Mouse (Mus musculus): ENCODE results near the gene Cdipt. TPM values are rescaled to one million over a fixed set of nuclear protein-coding genes. Genes with fewer than 3 reads are reported as not detected.

The Cdipt gene
- polyA plus RNA-seq, 1 experiment from 2014 or later, result 136 TPM

DNA sequence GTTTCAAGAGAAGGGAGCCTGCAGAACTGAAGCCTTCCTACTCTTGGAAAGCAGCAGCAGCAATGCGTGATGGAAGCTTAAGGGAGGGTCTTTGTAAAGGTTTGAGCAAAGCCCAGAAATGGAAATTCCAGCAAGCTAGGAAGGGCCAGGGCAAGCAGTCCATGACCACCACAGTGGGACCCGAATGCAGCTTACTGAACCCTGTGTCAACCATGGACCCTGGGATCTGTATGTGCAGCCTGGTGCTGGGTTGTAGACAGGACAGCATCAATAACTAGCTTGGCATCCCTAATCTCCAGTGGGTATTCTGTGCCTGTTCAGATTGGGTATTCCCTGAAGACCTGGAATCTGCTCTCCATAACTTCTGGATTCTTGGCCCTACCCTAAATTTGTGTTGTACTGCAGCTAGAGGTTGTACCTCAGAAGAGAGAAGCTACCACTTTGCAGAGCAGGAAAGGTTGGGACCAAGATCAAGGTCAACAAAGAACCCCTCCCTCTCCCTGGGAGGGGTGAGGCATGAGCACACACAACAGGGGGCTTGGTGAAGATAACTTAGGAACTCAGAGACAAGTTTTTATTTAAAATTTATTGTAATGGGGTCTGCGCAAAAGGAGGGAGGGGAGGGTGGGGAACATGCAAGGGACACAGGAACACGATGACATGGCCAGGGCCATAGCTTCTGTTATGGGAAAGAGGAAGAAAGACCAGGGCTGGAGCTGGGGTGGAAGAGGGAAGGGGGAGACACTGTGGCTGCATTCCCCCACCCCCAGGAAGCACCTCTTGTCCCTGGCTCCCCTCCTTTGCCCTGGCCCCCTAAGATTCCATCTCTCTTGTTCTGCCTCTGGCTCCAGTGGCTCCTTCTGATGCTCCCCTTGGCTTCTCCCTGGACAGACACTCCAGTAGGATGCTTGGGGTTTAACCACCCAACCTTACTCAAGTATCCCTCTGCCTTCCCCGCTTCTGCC is 46.1 kb downstream of the Cdipt start:
- no peaks in the 10 kb centered on the region for H3K27me3 ChIP-seq (replicated peaks)
- H3K27ac ChIP-seq, result peak overlapping the region; percentile 83
- peak overlapping the region; percentile 60 for H3K9ac ChIP-seq
- H3K4me2 ChIP-seq, result peak overlapping the region; percentile 64
- H3K4me1 ChIP-seq, result peaks cover 79% of the 10 kb centered on the region
- WGBS, result 25% methylated on average over 4 of the region's 5 CpGs
- peaks cover 6% of the 10 kb centered on the region for H3K36me3 ChIP-seq (replicated peaks)
- ATAC-seq (replicated peaks), result no peak
- H3K9me3 ChIP-seq, result no peaks in the 10 kb centered on the region
- peak overlapping the region; percentile 49 for H3K4me3 ChIP-seq

DNA sequence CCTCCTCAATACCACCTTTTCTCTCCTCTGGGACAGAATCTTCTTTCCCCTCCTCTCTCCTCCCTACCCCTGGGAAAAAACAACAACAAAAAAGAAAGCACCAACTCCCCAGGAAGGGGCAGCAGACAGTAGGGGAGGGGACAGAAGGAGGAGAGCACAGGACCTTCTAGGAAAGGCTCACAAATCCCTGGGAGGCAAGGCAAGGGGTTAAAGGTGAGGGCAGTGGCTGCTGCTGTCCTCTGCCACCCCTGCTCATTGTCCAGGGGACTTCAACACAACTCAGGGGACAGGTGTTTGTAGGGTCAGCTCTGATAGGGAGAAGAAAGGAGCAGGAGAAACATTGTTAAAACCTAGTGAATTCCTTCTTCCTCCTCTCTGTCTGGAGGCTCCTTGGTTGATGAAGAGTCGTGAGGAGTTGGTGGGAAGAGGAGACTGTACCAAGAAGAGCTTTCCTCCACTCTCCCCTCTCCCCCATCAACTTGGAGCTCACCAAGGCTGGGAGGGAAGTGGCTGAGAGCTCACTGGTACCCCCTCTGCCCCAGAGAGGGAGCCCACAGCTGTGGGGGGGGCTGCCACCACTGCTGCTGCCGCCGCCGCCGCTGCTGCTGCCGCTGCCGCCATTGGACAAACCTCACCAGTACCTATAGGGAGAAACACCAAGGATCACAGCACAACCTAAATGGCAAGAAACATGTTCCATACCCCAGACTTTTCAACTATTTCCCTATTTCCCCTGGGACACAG is 47.0 kb downstream of the Cdipt start:
- H3K4me3 ChIP-seq, result no peak overlapping the region

DNA sequence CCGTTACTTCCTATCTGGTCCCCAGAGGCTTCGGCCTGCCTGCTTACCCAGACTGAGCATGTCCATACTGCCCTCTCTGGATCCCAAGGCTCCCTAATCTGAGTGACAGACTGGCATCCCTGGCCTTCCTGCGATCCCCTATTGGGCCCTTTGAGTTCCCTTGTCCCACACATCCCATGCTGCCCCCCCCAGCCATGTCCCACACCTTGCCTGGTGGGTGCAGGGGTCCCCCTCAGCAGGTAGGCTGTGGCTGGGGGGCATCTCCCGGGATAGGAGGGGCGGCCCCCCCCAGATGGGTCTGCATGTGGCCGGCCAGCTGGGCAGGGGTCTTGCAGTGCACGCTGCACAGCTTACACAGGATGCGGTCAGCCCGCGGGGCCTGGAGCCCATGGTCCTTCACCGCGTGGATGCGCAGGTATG is 47.6 kb downstream of the Cdipt start:
- H3K9ac ChIP-seq, result peak overlapping the region; percentile 95
- H3K36me3 ChIP-seq (replicated peaks), result peaks cover 6% of the 10 kb centered on the region
- H3K4me3 ChIP-seq, result peak overlapping the region; percentile 81
- 66% methylated on average over 13 of the region's 13 CpGs for WGBS
- no peaks in the 10 kb centered on the region for H3K9me3 ChIP-seq
- H3K27me3 ChIP-seq (replicated peaks), result no peaks in the 10 kb centered on the region
- no peak for ATAC-seq (replicated peaks)
- H3K4me1 ChIP-seq, result peaks cover 76% of the 10 kb centered on the region
- peak overlapping the region; percentile 87 for H3K4me2 ChIP-seq
- peak overlapping the region; percentile 99 for H3K27ac ChIP-seq

More for the DNA sequence above, 47.0 kb downstream of the Cdipt start:
- 85% methylated on average over 7 of the region's 7 CpGs for WGBS
- no peak for ATAC-seq (replicated peaks)
- peak overlapping the region; percentile 87 for H3K4me2 ChIP-seq
- H3K27me3 ChIP-seq (replicated peaks), result no peaks in the 10 kb centered on the region
- peak overlapping the region; percentile 12; the same call in 1 of the 2 replicates for H3K9ac ChIP-seq
- peaks cover 6% of the 10 kb centered on the region for H3K36me3 ChIP-seq (replicated peaks)
- no peaks in the 10 kb centered on the region for H3K9me3 ChIP-seq
- H3K27ac ChIP-seq, result peak overlapping the region; percentile 99
- H3K4me1 ChIP-seq, result peaks cover 76% of the 10 kb centered on the region

DNA sequence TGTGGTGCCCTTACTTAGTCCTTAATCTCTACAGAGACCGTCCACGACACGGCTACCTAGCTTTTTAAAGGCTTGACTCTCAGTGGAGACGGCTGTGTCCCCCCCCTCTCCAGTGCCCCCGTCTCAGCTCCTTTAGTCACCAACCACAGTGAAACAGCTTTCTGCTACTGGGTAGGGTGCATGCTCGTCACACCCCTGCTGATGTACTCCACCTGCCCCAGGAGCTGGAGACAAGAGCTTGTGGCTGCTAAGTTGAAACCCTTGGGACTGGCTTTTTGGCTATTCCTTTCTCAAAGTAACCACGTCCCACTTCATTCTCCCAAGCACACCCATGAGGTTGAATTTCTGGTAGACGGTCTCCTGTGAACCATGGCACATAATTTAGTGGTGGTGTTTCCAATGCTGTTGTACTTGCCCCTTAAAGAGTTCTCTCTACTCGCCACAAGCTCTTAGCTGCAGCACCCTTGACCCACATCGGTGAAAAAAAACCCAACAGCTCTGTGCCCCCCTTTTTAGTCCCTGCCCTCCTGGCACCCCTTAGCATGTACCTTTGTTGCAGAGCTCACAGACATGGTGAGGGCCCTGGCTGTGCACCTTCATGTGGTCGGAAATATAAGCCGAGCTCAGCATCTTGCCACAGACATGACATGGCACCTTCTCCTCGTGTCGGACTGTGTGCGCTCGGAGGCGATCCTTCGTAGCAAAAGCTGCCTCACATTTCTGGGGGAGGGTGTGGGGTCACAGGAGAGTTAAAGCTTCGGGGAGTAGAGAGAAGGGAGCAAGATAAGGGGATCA is 48.4 kb downstream of the Cdipt start:
- 15% methylated on average over 19 of the region's 19 CpGs for WGBS
- Histone ChIP-seq H3K27ac (peak overlapping the region; percentile 99), H3K4me3 (peak overlapping the region; percentile 81), H3K4me1 (peaks cover 71% of the 10 kb centered on the region), H3K27me3 (replicated peaks) (no peaks in the 10 kb centered on the region), H3K9ac (peak overlapping the region; percentile 95), H3K4me2 (peak overlapping the region; percentile 87), H3K36me3 (replicated peaks) (peaks cover 6% of the 10 kb centered on the region), H3K9me3 (no peaks in the 10 kb centered on the region)
- ATAC-seq (replicated peaks), result no peak

DNA sequence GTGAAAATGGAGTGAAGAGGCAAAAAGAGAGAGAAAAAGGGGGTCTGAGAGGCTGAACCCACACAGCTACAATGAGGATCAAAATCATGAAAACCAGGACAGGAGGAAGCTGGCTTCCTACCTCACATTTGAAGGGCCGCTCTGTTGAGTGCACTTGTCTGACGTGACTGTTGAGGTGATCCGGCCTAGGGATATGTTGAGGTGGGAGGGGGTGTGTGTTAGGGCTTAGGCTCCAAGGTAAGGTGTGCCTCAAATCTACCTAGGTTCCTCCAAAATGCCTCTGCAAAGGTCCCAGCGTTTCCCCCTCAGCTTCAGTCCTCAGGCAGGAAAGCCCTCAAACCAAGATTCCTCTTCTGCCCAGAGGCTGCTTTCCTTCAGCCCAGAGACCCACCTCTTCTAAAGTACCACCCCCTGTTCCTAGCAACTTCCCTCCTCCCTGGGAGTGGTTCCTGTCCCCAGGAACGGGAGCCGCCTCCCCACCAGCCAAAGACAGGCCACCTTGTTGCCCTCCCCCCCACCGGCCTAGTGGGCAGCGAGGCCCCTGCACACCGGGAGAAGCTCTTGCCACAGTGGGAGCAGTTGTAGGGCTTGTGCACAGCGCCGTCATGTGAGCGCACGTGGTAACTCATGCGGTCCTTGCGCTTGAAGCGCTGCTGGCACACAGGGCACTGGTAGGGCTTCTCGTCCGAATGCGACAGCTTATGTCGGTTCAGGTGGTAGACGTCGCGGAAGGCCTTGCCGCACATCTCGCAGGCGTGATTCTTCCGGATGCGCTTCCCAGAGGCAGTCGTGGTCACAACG is 49.2 kb downstream of the Cdipt start:
- ATAC-seq (replicated peaks), result peak; percentile 44
- WGBS, result under 1% methylated on average over 30 of the region's 30 CpGs
- peak overlapping the region; percentile 99 for H3K27ac ChIP-seq

DNA sequence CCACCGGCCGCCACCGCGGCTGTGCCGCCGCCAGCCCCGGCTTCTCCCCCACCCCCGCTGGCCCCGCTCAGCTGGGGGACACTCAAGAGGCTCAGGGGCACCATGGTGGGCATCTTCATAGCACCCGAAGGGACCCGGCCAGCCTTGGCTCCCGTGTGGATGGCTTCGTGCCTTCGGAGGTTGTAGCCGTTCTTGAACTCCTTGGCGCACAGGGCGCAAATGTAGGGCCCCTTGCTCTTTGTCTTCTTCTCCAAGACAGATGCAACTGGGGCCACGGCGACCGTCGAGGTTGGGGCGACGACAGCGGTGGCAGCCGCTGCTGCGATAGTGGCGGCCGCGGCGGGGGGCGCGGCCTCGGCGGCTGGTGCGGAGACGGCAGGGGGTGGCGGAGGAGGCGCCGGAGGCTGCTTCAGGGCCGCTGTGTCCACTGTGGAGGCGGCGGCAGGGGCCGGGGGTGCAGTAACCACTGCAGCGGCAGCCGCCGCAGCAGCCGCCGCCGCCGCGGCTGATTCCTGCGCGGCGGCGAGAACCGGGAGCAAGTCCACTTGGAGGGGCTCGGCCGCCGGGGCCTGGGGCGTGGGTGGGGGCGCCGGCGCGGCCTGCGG is 49.9 kb downstream of the Cdipt start:
- peak overlapping the region; percentile 81 for H3K4me3 ChIP-seq
- H3K9me3 ChIP-seq, result no peaks in the 10 kb centered on the region
- H3K4me1 ChIP-seq, result peaks cover 55% of the 10 kb centered on the region
- 1% methylated on average over 52 of the region's 65 CpGs for WGBS
- H3K27ac ChIP-seq, result peak overlapping the region; percentile 99
- no peak for ATAC-seq (replicated peaks)
- peak overlapping the region; percentile 95 for H3K9ac ChIP-seq
- peaks cover 6% of the 10 kb centered on the region for H3K36me3 ChIP-seq (replicated peaks)
- no peaks in the 10 kb centered on the region for H3K27me3 ChIP-seq (replicated peaks)
- peak overlapping the region; percentile 87 for H3K4me2 ChIP-seq

More for the DNA sequence above, 49.2 kb downstream of the Cdipt start:
- H3K36me3 ChIP-seq (replicated peaks), result peaks cover 6% of the 10 kb centered on the region
- peak overlapping the region; percentile 81 for H3K4me3 ChIP-seq
- peaks cover 62% of the 10 kb centered on the region for H3K4me1 ChIP-seq
- no peaks in the 10 kb centered on the region for H3K9me3 ChIP-seq
- H3K9ac ChIP-seq, result peak overlapping the region; percentile 95
- H3K4me2 ChIP-seq, result peak overlapping the region; percentile 87
- no peaks in the 10 kb centered on the region for H3K27me3 ChIP-seq (replicated peaks)

DNA sequence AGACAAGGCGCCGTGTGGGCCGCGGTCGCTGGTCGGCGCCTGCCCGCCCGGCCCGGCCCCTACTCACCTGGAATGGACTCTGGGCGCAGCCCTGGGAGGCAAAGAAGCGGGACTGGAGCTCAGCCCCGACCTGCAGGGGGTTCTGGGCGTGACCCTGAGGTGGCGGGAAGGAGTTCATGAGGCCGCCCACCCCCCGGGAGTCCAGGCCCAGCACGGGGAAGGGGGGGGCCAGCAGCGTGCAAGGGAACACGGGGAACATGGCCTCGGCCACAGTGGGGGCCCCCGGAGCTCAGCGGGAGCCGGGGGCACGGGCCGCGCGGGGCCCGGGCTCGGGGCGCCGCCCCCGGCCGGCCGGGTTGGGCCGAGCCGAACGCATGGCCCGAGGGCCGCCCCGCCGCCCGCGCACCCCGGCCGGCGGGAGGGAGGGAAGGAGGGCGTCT is 50.5 kb downstream of the Cdipt start:
- ATAC-seq (replicated peaks), result no peak; the same call in 1 of the 2 replicates
- Histone ChIP-seq H3K36me3 (replicated peaks) (peaks cover 6% of the 10 kb centered on the region), H3K27ac (peak overlapping the region; percentile 99), H3K4me3 (peak overlapping the region; percentile 81), H3K4me1 (peaks cover 50% of the 10 kb centered on the region), H3K9me3 (no peaks in the 10 kb centered on the region), H3K9ac (peak overlapping the region; percentile 95), H3K4me2 (peak overlapping the region; percentile 87), H3K27me3 (replicated peaks) (no peaks in the 10 kb centered on the region)
- 1% methylated on average over 32 of the region's 48 CpGs for WGBS

DNA sequence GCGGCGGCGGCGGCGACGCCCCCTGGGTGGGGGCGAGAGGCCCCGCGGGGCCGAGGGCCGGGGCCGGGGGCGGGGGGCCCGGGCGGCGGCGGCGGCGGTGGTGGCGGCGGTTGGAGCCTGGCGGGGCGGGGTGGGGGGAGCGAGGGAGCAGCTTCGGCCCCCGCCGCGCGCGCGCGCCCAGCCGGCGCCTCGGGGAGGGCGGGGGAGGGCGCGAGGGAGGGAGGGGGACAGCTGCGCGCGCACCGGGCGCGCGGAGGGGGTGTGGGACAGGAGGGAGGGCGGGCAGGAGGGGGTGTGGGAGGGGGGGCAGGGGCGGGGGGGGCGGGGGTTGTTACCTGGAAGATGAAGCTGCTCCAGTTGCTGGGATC is 50.9 kb downstream of the Cdipt start:
- H3K36me3 ChIP-seq (replicated peaks), result peaks cover 6% of the 10 kb centered on the region
- no peaks in the 10 kb centered on the region for H3K27me3 ChIP-seq (replicated peaks)
- H3K9me3 ChIP-seq, result no peaks in the 10 kb centered on the region
- H3K4me3 ChIP-seq, result peak overlapping the region; percentile 81
- H3K27ac ChIP-seq, result peak overlapping the region; percentile 99
- peak overlapping the region; percentile 87 for H3K4me2 ChIP-seq
- 0% methylated on average over 1 of the region's 48 CpGs for WGBS
- H3K4me1 ChIP-seq, result peaks cover 46% of the 10 kb centered on the region
- H3K9ac ChIP-seq, result peak overlapping the region; percentile 95
- no peak for ATAC-seq (replicated peaks)

DNA sequence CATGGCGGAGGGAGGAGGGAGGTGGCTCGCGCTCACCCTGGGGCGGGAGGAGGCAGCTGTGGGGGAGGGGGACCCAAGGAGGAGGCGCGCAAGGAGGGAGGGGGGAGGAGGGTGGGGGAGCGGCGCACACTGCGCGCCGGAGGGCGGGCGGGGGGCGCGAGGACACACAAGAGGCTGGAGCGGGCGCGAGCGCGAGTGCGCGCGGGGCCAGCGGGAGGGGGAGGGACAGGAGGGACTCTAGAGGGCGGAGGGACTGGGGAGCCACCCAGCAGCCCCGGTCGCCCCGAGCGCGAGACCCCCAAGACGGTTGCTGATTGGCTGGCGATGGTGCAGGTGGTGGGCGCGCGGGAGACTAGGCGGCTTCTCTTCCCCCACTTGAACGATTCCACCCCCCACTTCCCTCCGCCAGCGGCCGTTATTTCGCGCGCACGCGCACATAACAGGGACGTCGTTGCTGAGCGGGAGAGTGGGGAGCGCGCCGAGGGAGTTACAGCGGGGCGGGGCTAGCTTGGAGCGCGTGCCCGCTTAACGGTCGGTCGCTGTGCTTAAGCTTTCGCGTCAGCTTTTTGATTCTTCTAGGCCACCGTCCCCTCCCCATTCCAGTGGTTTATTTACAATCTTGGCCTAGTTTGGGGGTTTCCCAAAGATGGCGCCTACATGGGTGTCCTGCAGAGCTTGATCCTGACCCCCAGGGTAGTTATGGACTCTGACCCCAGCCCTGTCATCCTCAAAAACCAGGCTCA is 51.4 kb downstream of the Cdipt start, which contains the start of gene Maz:
Gene Maz (minus strand): TSS at position 54 of the 743 bp plus-strand sequence.
- Histone ChIP-seq H3K4me3 (peak within 1 kb of the TSS; percentile 81), H3K27ac (peak within 1 kb of the TSS; percentile 99), H3K4me2 (peak within 1 kb of the TSS; percentile 87), H3K4me1 (peaks cover 40% of the 10 kb centered on the region), H3K9ac (peak within 1 kb of the TSS; percentile 95), H3K27me3 (replicated peaks) (no peaks in the 10 kb centered on the region), H3K36me3 (replicated peaks) (peaks cover 5% of the 10 kb centered on the region), H3K9me3 (no peaks in the 10 kb centered on the region)
- peak; percentile 90 for ATAC-seq (replicated peaks)
- under 1% methylated on average over 52 of the region's 63 CpGs for WGBS

DNA sequence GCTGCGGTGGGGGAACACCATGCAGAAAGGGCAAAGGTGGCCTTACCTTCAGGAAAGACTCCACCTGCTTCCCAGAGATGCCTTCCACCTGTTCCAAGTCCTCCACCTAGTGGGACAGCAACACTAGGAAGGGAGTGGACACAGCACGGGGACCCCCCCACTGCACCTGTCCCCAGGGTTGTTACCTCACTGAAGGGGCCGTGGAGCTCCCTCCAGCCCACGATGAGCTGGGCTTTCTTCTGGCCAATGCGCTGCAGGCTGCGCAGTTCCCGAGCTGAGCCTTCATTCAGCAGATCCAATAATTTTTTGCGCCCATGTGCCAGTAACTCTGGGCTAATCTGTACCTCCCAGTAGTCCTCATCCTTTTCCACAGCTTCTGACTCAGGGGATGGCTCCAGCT is 52.2 kb downstream of the Cdipt start:
- no peaks in the 10 kb centered on the region; the same call in 1 of the 2 replicates for H3K36me3 ChIP-seq (replicated peaks)
- ATAC-seq (replicated peaks), result peak; percentile 28; the same call in 1 of the 2 replicates
- 63% methylated on average over 8 of the region's 8 CpGs for WGBS

More for the DNA sequence above, 52.2 kb downstream of the Cdipt start:
- peaks cover 33% of the 10 kb centered on the region for H3K4me1 ChIP-seq
- peak overlapping the region; percentile 87 for H3K4me2 ChIP-seq
- H3K4me3 ChIP-seq, result peak overlapping the region; percentile 81
- peak overlapping the region; percentile 44 for H3K9ac ChIP-seq
- H3K27me3 ChIP-seq (replicated peaks), result no peaks in the 10 kb centered on the region
- no peaks in the 10 kb centered on the region for H3K9me3 ChIP-seq
- H3K27ac ChIP-seq, result peak overlapping the region; percentile 99

All from midbrain, embryonic 15.5 days (tissue).